Mouse (Mus musculus): ENCODE results near the gene Sgms1. TPM values are rescaled to one million over a fixed set of nuclear protein-coding genes. Genes with fewer than 3 reads are reported as not detected.

Gene Sgms1
- polyA plus RNA-seq, 1 experiment from 2014 or later = 28.8 TPM

DNA sequence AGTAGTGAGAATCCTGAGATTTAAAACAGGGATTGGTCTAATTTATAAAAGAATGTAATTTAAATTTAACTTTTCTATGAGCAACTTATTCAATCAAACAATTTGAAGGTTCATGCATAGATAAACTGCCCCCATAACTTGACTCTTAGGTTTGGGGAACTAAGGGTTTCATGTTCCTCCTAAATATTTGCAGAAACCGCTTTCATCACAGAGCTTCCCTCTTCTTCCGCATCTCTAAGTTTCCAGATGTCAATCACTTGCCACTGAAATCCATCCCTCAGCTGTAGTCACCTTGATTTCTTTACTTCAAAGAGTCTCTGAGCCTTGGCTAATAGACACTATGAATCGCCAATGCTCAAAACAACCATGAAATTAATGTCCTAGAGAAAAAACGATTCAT, 130.5 kb downstream of the Sgms1 start:
- Histone ChIP-seq H3K4me3 (no peak overlapping the region), H3K27me3 (no peaks in the 10 kb centered on the region), H3K4me1 (peaks cover 26% of the 10 kb centered on the region), H3K27ac (no peak overlapping the region), H3K9me3 (no peaks in the 10 kb centered on the region), H3K9ac (no peak overlapping the region), H3K4me2 (no peak overlapping the region), H3K36me3 (no peaks in the 10 kb centered on the region)
- 39% methylated on average over 4 of the region's 4 CpGs for WGBS
- no peak for ATAC-seq (ENCODE audit: insufficient number of reproducible peaks, insufficient read depth, low FRiP score, low TSS enrichment, low read depth)

DNA sequence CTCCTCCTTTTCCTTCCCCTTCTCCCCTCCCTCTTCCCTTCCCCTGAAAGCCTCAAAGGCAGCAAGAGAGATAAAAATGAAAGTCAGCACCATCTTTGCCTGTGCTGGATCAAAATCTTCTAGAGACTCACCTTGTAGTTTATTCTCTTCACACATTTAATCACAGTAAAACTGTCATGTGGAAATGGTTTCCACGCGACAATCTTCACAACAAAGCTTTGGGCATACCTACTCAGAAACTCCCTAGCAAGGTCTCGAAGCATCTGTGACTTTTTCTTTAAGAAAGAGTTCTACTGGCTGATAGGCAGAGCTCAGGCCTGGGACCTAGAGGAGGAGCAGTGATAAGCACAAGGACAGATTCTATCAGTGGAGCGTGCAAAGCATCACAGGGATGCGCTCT, 131.4 kb downstream of the Sgms1 start:
- WGBS = 82% methylated on average over 5 of the region's 5 CpGs
- ATAC-seq (ENCODE audit: insufficient number of reproducible peaks, insufficient read depth, low FRiP score, low TSS enrichment, low read depth) = no peak

GRCm38 (mm10) chr19:32257616-32258015, 131.9 kb downstream of the Sgms1 start:
- Histone ChIP-seq H3K4me2 (no peak overlapping the region), H3K9ac (no peak overlapping the region), H3K27ac (no peak overlapping the region), H3K27me3 (no peaks in the 10 kb centered on the region), H3K4me3 (no peak overlapping the region), H3K4me1 (peaks cover 26% of the 10 kb centered on the region), H3K9me3 (no peaks in the 10 kb centered on the region), H3K36me3 (no peaks in the 10 kb centered on the region)
- 86% methylated on average over 3 of the region's 3 CpGs for WGBS
- no peak for ATAC-seq (ENCODE audit: insufficient number of reproducible peaks, insufficient read depth, low FRiP score, low TSS enrichment, low read depth)

More for the DNA sequence above, 131.4 kb downstream of the Sgms1 start:
- no peak overlapping the region for H3K9ac ChIP-seq
- no peaks in the 10 kb centered on the region for H3K27me3 ChIP-seq
- no peaks in the 10 kb centered on the region for H3K9me3 ChIP-seq
- H3K4me2 ChIP-seq = no peak overlapping the region
- H3K4me3 ChIP-seq = no peak overlapping the region
- H3K27ac ChIP-seq = no peak overlapping the region
- H3K36me3 ChIP-seq = no peaks in the 10 kb centered on the region
- H3K4me1 ChIP-seq = peaks cover 26% of the 10 kb centered on the region

GRCm38 (mm10) chr19:32256706-32257415, 132.7 kb downstream of the Sgms1 start:
- Histone ChIP-seq H3K9ac (no peak overlapping the region), H3K9me3 (no peaks in the 10 kb centered on the region), H3K27me3 (no peaks in the 10 kb centered on the region), H3K4me1 (peaks cover 26% of the 10 kb centered on the region), H3K4me2 (no peak overlapping the region), H3K36me3 (no peaks in the 10 kb centered on the region), H3K4me3 (no peak overlapping the region), H3K27ac (no peak overlapping the region)
- ATAC-seq (ENCODE audit: insufficient number of reproducible peaks, insufficient read depth, low FRiP score, low TSS enrichment, low read depth) = no peak
- 79% methylated on average over 4 of the region's 4 CpGs for WGBS

- no peaks in the 10 kb centered on the region for H3K36me3 ChIP-seq
- no peak overlapping the region for H3K4me2 ChIP-seq
- no peak overlapping the region for H3K9ac ChIP-seq
- no peaks in the 10 kb centered on the region for H3K9me3 ChIP-seq
- H3K4me1 ChIP-seq = peaks cover 14% of the 10 kb centered on the region
- ATAC-seq (ENCODE audit: insufficient number of reproducible peaks, insufficient read depth, low FRiP score, low TSS enrichment, low read depth) = no peak
- no peak overlapping the region for H3K4me3 ChIP-seq
- WGBS = 39% methylated on average over 6 of the region's 6 CpGs
- H3K27me3 ChIP-seq = no peaks in the 10 kb centered on the region
- H3K27ac ChIP-seq = peak overlapping the region; percentile 3; the same call in 1 of the 2 replicates
Observed at GRCm38 (mm10) chr19:32255429-32256185, 133.9 kb downstream of the Sgms1 start.

DNA sequence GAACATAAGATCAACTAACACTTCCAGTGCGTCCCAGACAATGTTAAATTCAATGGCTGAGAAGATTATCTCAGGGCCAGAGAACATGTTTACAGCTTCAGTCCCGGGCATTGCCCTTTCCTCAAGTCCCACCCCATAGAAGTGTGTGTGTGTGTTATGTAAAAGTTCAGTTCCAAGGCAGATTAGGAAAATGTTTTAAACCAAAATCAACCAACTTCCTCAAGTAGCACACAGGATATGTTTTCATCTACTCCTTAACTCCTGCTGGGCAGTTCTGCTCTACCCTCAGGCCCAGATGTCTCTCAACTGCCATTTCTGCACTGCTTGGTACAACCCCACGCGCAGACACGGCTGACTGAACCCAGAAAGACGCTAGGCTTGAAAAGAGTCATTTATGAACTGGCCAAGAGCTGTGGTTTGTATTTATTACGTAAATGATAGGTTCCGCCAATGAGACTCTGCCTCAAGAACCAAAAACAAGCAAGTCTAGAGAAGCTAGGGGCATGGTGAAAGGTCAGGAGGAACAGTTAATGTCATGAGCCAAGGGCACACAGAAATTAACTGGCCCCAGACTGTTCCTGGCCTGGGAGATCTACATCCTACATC, 134.7 kb downstream of the Sgms1 start:
- Histone ChIP-seq H3K9me3 (no peaks in the 10 kb centered on the region), H3K27me3 (no peaks in the 10 kb centered on the region), H3K9ac (no peak overlapping the region), H3K4me3 (no peak overlapping the region), H3K36me3 (no peaks in the 10 kb centered on the region), H3K4me1 (peaks cover 14% of the 10 kb centered on the region), H3K4me2 (no peak overlapping the region), H3K27ac (peak overlapping the region; percentile 3; the same call in 1 of the 2 replicates)
- WGBS = 37% methylated on average over 8 of the region's 8 CpGs
- no peak for ATAC-seq (ENCODE audit: insufficient number of reproducible peaks, insufficient read depth, low FRiP score, low TSS enrichment, low read depth)

DNA sequence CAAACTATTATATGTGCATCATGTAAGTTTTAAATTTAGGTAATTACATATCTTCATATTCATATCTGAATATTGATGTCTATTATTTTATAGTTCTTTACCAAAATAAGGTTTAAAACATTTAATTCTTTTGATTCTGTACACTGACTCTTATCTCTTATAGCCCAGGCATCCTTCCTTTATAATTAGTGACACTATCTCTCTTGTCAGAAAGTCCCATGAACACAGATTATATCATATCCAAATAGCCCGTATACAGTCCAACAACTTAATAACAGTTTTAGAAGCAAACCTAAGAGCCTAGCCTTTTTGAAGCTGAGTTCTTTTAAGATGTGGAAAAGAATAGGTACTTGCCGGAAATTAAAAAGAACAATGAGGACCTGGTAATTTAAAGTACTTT, 135.3 kb downstream of the Sgms1 start:
- Histone ChIP-seq H3K27ac (no peak overlapping the region), H3K9me3 (no peaks in the 10 kb centered on the region), H3K4me3 (no peak overlapping the region), H3K4me2 (no peak overlapping the region), H3K27me3 (no peaks in the 10 kb centered on the region), H3K4me1 (peaks cover 14% of the 10 kb centered on the region), H3K36me3 (no peaks in the 10 kb centered on the region), H3K9ac (no peak overlapping the region)
- no peak for ATAC-seq (ENCODE audit: insufficient number of reproducible peaks, insufficient read depth, low FRiP score, low TSS enrichment, low read depth)
- 81% methylated on average over 2 of the region's 2 CpGs for WGBS

GRCm38 (mm10) chr19:32252987-32253386, 136.5 kb downstream of the Sgms1 start:
- Histone ChIP-seq H3K4me1 (peaks cover 10% of the 10 kb centered on the region), H3K36me3 (no peaks in the 10 kb centered on the region), H3K9ac (no peak overlapping the region), H3K27ac (no peak overlapping the region), H3K9me3 (no peaks in the 10 kb centered on the region), H3K27me3 (no peaks in the 10 kb centered on the region), H3K4me3 (no peak overlapping the region), H3K4me2 (no peak overlapping the region)
- WGBS = 73% methylated on average over 7 of the region's 7 CpGs
- no peak for ATAC-seq (ENCODE audit: insufficient number of reproducible peaks, insufficient read depth, low FRiP score, low TSS enrichment, low read depth)

DNA sequence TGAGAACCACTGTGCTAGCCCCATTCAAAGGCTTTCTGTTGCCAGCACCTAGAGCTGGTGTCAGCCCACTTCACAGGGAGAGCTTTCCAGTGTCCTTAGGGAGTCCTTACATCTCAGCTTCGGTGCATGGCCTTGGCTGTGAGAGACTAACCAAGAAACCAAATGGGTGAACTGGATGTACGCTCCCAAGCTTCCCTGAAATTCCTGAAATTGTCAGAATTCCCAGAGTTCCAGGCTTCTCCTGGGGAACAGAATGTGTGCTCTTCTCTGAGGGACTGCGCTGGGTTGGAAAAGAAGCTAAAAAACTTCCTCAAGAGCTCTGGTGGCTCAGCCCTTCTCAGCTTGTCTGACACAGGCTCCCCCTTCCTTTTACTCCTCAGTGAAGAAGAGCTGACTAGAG, 137.1 kb downstream of the Sgms1 start:
- Histone ChIP-seq H3K4me3 (no peak overlapping the region), H3K4me2 (no peak overlapping the region), H3K9me3 (no peaks in the 10 kb centered on the region), H3K36me3 (no peaks in the 10 kb centered on the region), H3K9ac (no peak overlapping the region), H3K27ac (no peak overlapping the region), H3K4me1 (peaks cover 10% of the 10 kb centered on the region), H3K27me3 (no peaks in the 10 kb centered on the region)
- 73% methylated on average over 3 of the region's 3 CpGs for WGBS
- no peak for ATAC-seq (ENCODE audit: insufficient number of reproducible peaks, insufficient read depth, low FRiP score, low TSS enrichment, low read depth)

- H3K4me3 ChIP-seq = no peak overlapping the region
- H3K27me3 ChIP-seq = no peaks in the 10 kb centered on the region
- no peak overlapping the region for H3K27ac ChIP-seq
- H3K4me2 ChIP-seq = no peak overlapping the region
- 90% methylated on average over 5 of the region's 5 CpGs for WGBS
- H3K9me3 ChIP-seq = no peaks in the 10 kb centered on the region
- H3K36me3 ChIP-seq = no peaks in the 10 kb centered on the region
- H3K4me1 ChIP-seq = no peaks in the 10 kb centered on the region; the same call in 1 of the 2 replicates
- H3K9ac ChIP-seq = no peak overlapping the region
- no peak for ATAC-seq (ENCODE audit: insufficient number of reproducible peaks, insufficient read depth, low FRiP score, low TSS enrichment, low read depth)
Observed at GRCm38 (mm10) chr19:32249181-32250130, 140.1 kb downstream of the Sgms1 start.

GRCm38 (mm10) chr19:32244881-32245280, 144.6 kb downstream of the Sgms1 start:
- no peaks in the 10 kb centered on the region for H3K27me3 ChIP-seq
- H3K4me3 ChIP-seq = no peak overlapping the region
- no peaks in the 10 kb centered on the region for H3K36me3 ChIP-seq
- H3K27ac ChIP-seq = no peak overlapping the region
- ATAC-seq (ENCODE audit: insufficient number of reproducible peaks, insufficient read depth, low FRiP score, low TSS enrichment, low read depth) = no peak
- no peak overlapping the region for H3K4me2 ChIP-seq
- no peak overlapping the region for H3K9ac ChIP-seq
- H3K4me1 ChIP-seq = no peaks in the 10 kb centered on the region
- 68% methylated on average over 4 of the region's 4 CpGs for WGBS
- H3K9me3 ChIP-seq = no peaks in the 10 kb centered on the region

Measured in embryonic facial prominence, embryonic 13.5 days (tissue).